Mouse (Mus musculus) liver, embryonic 14.5 days (tissue): Measurements from ENCODE around the gene Icam5.

Experiments used
- CTCF ChIP-seq: IDR thresholded peaks from 2 replicates; pipeline ENCODE4 v1.5.1; 2016; ENCODE audit warnings: antibody characterized with exemption, low read depth, control low read depth
- EP300 ChIP-seq: IDR thresholded peaks from 2 replicates; pipeline ENCODE4 v1.6.1; 2016; ENCODE audit warnings: antibody characterized with exemption, low read depth

- no peak for TF ChIP-seq EP300
- no peak for TF ChIP-seq CTCF
These were observed 13.4 kb downstream of the Icam5 start for GRCm38 (mm10) chr9:21045235-21045634.
